Mouse (Mus musculus) lung, adult 18-20 months (tissue): ENCODE measurements around the gene Cars.

Source experiments
- DNase-seq, 2 experiments: peaks; one replicate each; pipeline ENCODE4 v3.0.0; 2022; ENCODE audit warnings: mixed read lengths in 2 of 2

Gene Cars

DNA sequence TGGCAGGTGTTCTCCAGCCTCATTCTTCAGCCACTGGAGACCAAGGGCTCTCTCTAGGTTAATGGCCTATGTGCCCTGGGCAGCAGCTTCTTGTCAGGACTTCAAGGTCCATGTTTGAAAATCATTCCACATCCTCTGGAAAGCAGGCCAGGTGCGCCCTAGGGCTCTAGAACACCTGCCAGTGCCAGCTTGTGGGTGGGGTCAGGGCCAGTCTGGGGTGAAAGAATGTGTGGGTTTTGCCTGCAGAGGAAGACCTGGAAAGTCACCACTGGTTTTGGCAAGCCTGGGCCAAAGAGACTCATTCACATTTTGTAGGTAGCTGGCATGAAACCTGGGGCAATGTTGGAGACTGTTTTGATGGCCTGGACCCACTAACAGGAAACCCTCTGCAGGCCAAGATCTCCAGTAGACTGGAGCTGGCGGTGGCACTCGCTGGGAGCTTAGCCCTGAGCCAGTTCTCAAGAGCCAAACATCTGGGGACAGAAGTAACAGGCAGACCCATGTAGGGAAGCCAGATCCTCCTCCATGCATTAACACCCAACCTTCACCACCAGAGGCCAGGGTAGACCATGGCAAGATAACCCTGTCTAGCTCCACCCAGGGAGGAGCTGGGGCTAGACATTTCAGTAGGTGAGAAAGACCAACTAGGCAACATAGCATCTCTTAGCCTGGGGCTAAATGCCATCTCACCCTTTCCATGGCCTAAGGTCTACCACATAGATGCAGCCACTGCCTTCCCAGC lies 89.1 kb downstream of the Cars start:
- DNase-seq, result no peak

- no peak for DNase-seq
These were observed 90.3 kb downstream of the Cars start for GRCm38 (mm10) chr7:143509566-143509965.
